Mouse (Mus musculus) forebrain, embryonic 15.5 days (tissue): ENCODE measurements around the gene Theg. TPM values are rescaled to one million over a fixed set of nuclear protein-coding genes. Genes with fewer than 3 reads are reported as not detected.

ENCODE experiments used
- ATAC-seq: fragments of 200-750 bp; cut with Nextera tagmentation; replicated peaks from 2 replicates; pipeline ENCODE4 v1.8.0; 2017; ENCODE audit warnings: mild to moderate bottlenecking, moderate TSS enrichment, moderate library complexity
- H3K27ac ChIP-seq: fragments of 300-500 bp; sonication (generic); replicated peaks from 2 replicates; pipeline ENCODE4 v1.5.1; 2015; ENCODE audit warnings: mild to moderate bottlenecking, inconsistent platforms
- H3K27me3 ChIP-seq: fragments of 300-500 bp; sonication (generic); 2 replicates; pipeline ENCODE4 v1.6.1; 2015; ENCODE audit warnings: inconsistent platforms
- H3K36me3 ChIP-seq: fragments of 300-500 bp; sonication (generic); 2 replicates; pipeline ENCODE4 v1.6.1; 2015; ENCODE audit warnings: mild to moderate bottlenecking, inconsistent platforms
- H3K4me1 ChIP-seq: fragments of 300-500 bp; sonication (generic); 2 replicates; pipeline ENCODE4 v1.6.1; 2015; ENCODE audit warnings: inconsistent platforms
- H3K4me2 ChIP-seq: fragments of 300-500 bp; sonication (generic); replicated peaks from 2 replicates; pipeline ENCODE4 v1.6.1; 2015; ENCODE audit warnings: mild to moderate bottlenecking, inconsistent platforms
- H3K4me3 ChIP-seq: fragments of 300-500 bp; sonication (generic); 2 replicates; pipeline ENCODE4 v1.5.1; 2015; ENCODE audit warnings: mild to moderate bottlenecking, inconsistent platforms
- H3K9ac ChIP-seq: fragments of 300-500 bp; sonication (generic); replicated peaks from 2 replicates; pipeline ENCODE4 v1.6.1; 2015; ENCODE audit warnings: mild to moderate bottlenecking, inconsistent platforms
- H3K9me3 ChIP-seq: fragments of 300-500 bp; sonication (generic); 2 replicates; pipeline ENCODE4 v1.6.1; 2016; ENCODE audit warnings: inconsistent platforms
- WGBS: fragments of 180-500 bp; shearing (Covaris S2); methylation state at CpG from one replicate; pipeline ENCODE4 v1.1.7; 2015; ENCODE audit warnings: mixed read lengths; 5-methylcytosine and 5-hydroxymethylcytosine counted together
- polyA plus RNA-seq: library from polyadenylated mRNA; unstranded; fragments of >200 nt; fragmentation: Nextera tagmentation; extraction: Ambion mirVana; gene quantifications from 2 replicates; pipeline ENCODE4 v1.2.1, GENCODE M21; 2015

The Theg gene
- polyA plus RNA-seq, 1 experiment from 2014 or later, result not detected

DNA sequence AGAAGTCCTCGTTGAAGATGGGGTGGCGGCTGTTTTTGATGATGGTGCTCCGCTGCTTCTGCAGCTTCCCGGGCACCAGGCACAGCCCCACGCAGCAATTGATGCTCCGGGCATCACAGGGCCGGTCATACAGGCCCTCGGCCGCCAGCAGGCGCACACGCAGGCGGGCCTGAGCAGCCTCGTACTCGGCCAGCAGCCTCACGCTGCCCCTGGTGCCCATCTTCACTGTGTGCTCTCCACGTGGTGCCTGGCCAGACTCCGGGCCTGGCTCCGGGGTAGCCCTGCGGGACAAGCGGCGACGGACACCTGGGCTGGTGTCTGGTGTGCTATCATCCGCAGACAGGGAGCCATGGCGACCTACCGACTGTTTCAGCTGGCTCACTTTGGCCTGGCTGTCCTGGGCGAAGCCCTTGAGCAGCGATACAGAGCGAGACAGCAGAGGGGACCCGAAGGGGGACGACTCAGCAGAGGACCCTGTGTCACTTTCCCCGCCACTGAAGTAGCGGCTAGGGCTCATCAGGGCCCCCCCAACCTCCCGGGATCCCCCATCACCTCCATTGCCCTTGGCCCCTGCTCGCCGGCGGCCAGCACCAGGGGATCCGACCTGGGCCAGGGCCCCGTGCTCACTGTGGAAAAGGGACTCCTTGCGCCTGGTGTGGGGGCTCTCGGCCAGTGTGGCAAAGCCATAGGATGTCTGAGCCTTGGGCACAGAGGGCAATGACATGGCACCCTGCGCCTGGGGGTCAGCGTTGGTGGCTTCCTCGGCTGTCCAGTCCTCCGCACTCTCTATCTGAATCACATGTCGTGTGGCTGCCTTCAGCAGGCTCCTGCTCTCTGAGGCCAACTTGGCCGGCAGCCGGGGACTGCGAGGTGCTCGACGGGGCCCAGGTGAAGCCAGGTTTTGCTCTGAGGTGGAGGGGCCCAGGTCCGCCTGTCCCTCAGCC lies 25.3 kb upstream of the Theg start:
- 0 out of 2 replicates have a peak, but pooled peaks have one; percentile 8 for ATAC-seq
- Histone ChIP-seq H3K27me3 (peaks cover 20% of the 10 kb centered on the region), H3K9ac (no peak overlapping the region; the same call in 1 of the 2 replicates), H3K4me3 (peak overlapping the region; percentile 55), H3K9me3 (no peaks in the 10 kb centered on the region), H3K4me2 (peak overlapping the region; percentile 22), H3K36me3 (no peaks in the 10 kb centered on the region), H3K4me1 (peaks cover 34% of the 10 kb centered on the region), H3K27ac (no peak overlapping the region)
- 9% methylated on average over 51 of the region's 51 CpGs for WGBS

DNA sequence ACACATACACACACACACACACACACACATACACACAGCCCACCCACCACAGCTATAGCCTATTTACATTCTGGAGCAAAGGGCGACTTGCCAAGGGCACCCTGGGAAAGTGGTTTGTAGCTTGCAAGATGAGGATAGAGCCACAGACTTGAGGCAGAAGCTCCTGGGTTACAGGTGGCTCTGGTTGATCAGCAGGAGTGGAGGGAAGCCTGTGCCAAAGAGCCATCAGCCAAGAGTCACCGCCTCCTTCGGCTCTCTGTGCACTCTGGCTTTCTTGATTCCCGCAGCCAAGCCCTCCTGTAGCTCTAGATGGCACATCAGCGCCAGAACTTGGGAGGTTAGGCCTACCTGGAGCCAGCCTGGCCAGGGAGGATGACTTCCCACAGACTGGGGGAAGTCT lies 24.2 kb upstream of the Theg start:
- Histone ChIP-seq H3K9ac (no peak overlapping the region), H3K9me3 (no peaks in the 10 kb centered on the region), H3K27ac (no peak overlapping the region), H3K4me1 (peaks cover 34% of the 10 kb centered on the region), H3K4me2 (no peak overlapping the region), H3K27me3 (peaks cover 20% of the 10 kb centered on the region), H3K4me3 (no peak overlapping the region), H3K36me3 (no peaks in the 10 kb centered on the region)
- 27% methylated on average over 5 of the region's 5 CpGs for WGBS
- no peak for ATAC-seq

DNA sequence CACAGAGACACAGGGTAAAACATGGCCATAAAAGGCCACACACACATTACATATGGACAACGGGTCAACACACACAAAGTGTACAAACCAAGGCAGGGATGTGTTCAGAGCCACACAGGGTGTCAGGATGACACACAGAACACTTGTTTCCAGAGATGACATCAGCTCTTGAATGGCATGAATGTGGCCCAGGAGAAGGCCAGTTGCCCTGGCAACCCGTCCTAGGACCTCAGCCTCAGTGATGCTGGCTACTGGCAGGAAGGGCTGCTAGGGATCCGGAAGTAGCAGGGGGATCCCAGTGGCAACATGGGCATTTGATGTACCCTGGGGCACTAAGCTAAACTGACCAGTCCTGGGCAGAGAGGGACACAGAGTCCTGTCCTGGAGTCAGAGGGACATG lies 22.1 kb upstream of the Theg start:
- Histone ChIP-seq H3K4me1 (peaks cover 28% of the 10 kb centered on the region), H3K27ac (no peak overlapping the region), H3K4me3 (no peak overlapping the region), H3K27me3 (peaks cover 20% of the 10 kb centered on the region), H3K4me2 (no peak overlapping the region), H3K36me3 (no peaks in the 10 kb centered on the region), H3K9ac (no peak overlapping the region), H3K9me3 (no peaks in the 10 kb centered on the region)
- 71% methylated on average over 3 of the region's 3 CpGs for WGBS
- no peak for ATAC-seq

DNA sequence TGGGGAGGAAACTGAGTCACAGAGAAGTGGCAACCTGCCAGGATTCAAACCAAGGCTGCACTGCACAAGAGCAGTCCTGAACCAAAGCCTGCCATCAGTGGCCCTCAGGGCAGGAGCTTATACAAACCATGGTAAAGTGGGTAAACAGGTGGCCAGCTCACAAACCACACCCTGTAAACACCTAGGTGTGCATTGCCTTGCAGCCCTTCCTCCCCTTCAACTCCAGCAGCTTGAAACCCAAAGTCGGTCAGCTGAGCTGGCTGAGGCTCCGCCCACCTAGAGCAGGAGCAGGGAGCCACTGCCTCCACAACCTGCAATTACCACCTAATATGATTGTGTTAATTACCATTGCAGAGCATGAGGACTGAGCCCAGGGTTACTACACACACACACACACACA lies 20.8 kb upstream of the Theg start:
- Histone ChIP-seq H3K4me1 (peaks cover 15% of the 10 kb centered on the region), H3K27ac (no peak overlapping the region), H3K27me3 (peaks cover 12% of the 10 kb centered on the region), H3K9me3 (no peaks in the 10 kb centered on the region), H3K9ac (no peak overlapping the region), H3K36me3 (no peaks in the 10 kb centered on the region), H3K4me3 (no peak overlapping the region), H3K4me2 (no peak overlapping the region)
- 43% methylated on average over 2 of the region's 2 CpGs for WGBS
- no peak for ATAC-seq

DNA sequence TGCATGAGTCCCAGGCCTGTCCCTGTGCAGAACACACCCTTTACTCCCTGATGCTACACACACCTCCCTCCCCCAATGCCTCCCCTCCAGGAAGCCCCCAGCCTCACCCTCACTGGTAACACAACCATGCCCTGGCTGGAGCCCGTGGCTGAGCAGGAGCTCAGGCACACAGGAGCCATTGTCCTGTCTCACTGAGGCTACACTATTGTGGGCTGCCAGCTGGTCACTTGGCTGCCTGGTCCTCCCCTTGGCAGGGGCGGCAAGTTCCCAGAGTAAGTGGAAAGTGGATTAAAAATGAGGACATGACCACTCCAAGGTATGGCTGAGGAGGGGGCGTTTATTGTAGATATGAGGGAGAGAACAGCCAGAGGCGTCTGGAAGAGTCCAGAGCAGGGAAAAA lies 19.4 kb upstream of the Theg start:
- H3K4me3 ChIP-seq, result no peak overlapping the region
- no peak overlapping the region for H3K9ac ChIP-seq
- no peak for ATAC-seq
- H3K4me2 ChIP-seq, result no peak overlapping the region
- no peaks in the 10 kb centered on the region for H3K27me3 ChIP-seq
- H3K27ac ChIP-seq, result no peak overlapping the region
- 0 out of 2 replicates have a peak, but pooled peaks cover 3% of the 10 kb centered on the region for H3K4me1 ChIP-seq
- no peaks in the 10 kb centered on the region for H3K36me3 ChIP-seq
- H3K9me3 ChIP-seq, result no peaks in the 10 kb centered on the region
- 52% methylated on average over 4 of the region's 4 CpGs for WGBS

DNA sequence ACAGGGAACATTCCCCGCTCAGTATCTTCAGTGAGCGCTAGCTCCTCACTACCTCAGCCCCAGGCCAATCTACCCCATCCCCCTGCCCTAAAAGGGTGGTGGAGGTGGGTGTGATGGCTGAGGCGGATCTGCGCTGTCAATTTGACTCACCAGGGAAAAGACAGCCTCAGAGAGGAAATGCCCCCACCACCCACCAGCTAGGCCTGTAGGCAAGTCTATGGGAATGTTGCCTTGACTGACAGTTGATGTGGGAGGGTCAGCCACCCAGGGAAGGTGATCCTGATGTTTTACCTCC lies 10.8 kb upstream of the Theg start:
- no peak for ATAC-seq
- Histone ChIP-seq H3K27me3 (peaks cover 9% of the 10 kb centered on the region; the same call in 1 of the 2 replicates), H3K9ac (no peak overlapping the region), H3K9me3 (no peaks in the 10 kb centered on the region), H3K27ac (no peak overlapping the region), H3K4me3 (no peak overlapping the region), H3K36me3 (no peaks in the 10 kb centered on the region), H3K4me1 (0 out of 2 replicates have a peak, but pooled peaks cover 2% of the 10 kb centered on the region), H3K4me2 (no peak overlapping the region)
- WGBS, result 87% methylated on average over 4 of the region's 4 CpGs

DNA sequence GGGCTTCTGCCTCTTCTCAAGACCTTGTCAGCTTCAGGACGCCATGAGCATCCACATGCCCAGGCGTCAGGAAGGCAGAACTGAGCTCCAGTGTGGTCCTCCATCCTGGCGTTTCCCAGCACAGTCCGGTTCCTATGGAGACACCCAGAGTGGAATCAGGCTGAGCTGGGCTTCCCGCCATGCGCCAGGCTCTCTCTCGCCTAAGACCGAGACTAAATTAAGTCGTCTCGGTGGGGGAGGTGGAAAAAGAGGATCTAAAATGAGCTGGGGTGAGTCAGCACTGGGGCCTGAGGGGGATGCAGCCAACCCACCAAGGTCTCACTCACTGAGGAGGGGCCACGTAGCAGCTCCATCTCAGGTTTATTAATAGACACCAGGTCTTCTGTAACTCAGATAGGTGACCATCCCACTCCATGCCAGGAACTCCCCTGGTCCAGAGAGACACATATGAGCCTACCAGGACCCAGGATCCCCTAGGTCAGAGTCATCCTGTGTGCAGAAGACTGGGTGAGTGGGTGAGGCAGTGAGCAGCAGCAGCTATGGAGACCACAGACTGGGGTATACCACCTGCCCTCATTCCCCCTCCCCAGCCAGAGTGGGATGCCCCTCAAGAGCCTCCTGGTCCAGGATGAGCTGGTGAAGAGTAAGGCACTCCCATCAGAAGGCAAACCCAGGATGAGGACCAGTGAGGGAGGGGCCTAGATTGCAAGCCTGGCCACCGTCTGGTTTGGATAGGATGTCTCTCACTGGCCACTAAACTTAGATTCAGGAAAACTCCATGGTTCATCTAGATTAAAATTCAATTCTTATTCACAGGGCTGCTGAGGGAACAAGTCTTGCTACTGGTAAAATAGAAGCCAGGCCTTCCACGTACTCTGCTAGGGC lies 10.2 kb upstream of the Theg start:
- 33% methylated on average over 13 of the region's 13 CpGs for WGBS
- Histone ChIP-seq H3K4me2 (no peak overlapping the region), H3K27ac (no peak overlapping the region), H3K4me1 (0 out of 2 replicates have a peak, but pooled peaks cover 2% of the 10 kb centered on the region), H3K4me3 (no peak overlapping the region), H3K9ac (no peak overlapping the region), H3K27me3 (peaks cover 9% of the 10 kb centered on the region; the same call in 1 of the 2 replicates), H3K9me3 (no peaks in the 10 kb centered on the region), H3K36me3 (no peaks in the 10 kb centered on the region)
- ATAC-seq, result no peak

DNA sequence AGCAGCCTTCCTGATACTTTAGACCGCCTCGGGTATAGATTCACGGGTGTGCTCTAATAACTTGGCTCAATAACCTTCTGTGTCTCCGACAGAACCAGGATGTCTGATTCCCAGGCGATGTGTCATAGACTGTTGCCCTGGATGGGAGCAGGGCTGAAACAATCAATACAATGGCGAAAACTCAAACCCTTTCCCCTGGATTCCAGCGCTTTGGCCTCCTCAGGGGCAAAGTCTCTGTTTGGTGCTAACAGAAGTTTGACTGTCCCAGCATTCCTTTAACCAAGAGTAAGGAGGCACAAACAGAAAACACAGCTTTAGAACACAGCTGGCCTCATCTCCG lies 8.4 kb upstream of the Theg start:
- Histone ChIP-seq H3K27me3 (peaks cover 9% of the 10 kb centered on the region; the same call in 1 of the 2 replicates), H3K4me3 (no peak overlapping the region), H3K36me3 (no peaks in the 10 kb centered on the region), H3K4me2 (no peak overlapping the region), H3K4me1 (0 out of 2 replicates have a peak, but pooled peaks cover 2% of the 10 kb centered on the region), H3K9me3 (no peaks in the 10 kb centered on the region), H3K27ac (no peak overlapping the region), H3K9ac (no peak overlapping the region)
- ATAC-seq, result peak; percentile 51; the same call in 1 of the 2 replicates
- WGBS, result 59% methylated on average over 8 of the region's 8 CpGs

DNA sequence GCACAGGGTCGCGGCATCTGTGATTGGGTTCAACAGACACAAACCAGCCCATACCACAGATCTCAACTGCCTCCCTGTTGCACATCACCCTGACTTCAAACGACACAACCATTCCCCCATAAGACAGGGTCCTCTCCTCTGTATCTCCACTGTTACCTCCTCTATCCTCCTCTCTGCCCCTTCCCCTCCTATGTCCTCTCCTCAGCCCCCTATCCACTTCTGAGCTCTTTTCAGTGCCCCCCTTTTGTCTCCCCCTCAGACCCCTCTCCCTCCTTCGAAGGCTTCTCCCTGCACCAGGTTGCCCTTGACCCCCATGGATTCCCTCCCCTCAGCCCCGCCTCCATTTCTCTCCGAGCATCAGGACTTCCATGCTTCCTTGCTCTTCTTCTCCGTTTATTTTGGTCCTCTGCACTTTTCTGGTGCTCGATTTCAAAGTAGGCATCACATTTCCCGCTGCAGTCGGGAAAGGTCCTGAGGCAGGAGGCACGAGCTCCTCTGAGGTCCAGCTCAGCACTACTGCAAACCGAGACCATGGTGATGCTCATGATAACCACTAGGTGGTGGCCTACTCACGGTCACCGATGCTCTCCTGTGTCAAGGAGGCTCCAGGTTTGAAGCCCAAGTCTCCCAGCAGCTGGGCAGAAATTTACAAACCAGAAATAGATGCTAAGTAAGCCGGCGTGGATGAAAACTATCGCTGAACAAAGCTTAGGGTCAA lies 7.9 kb upstream of the Theg start:
- peak; percentile 88 for ATAC-seq
- H3K27ac ChIP-seq, result no peak overlapping the region
- no peak overlapping the region for H3K4me3 ChIP-seq
- no peak overlapping the region for H3K9ac ChIP-seq
- no peak overlapping the region for H3K4me2 ChIP-seq
- no peaks in the 10 kb centered on the region for H3K36me3 ChIP-seq
- 0 out of 2 replicates have a peak, but pooled peaks cover 2% of the 10 kb centered on the region for H3K4me1 ChIP-seq
- H3K27me3 ChIP-seq, result peaks cover 9% of the 10 kb centered on the region; the same call in 1 of the 2 replicates
- H3K9me3 ChIP-seq, result no peaks in the 10 kb centered on the region
- 20% methylated on average over 17 of the region's 17 CpGs for WGBS

DNA sequence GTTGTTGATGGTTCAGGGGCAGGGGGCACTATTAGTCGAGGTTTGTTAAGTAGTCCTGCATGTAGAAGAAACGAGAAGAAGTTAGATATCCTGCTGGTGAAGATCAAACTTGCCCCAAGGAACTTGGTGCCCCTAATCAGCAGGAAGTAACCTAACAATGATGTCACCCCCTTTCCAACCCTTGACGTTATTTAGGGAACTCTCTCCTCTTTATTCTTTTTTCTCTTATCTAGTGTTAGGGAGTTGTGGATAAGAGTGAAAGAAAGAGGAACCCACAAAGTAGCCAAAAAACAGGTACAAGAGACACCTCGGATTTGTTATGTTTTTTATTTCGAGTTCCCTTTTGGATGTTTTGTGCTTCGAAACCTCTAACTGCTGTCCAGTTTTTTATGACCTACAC lies 7.0 kb upstream of the Theg start:
- Histone ChIP-seq H3K27ac (no peak overlapping the region), H3K36me3 (no peaks in the 10 kb centered on the region), H3K9ac (no peak overlapping the region), H3K27me3 (peaks cover 9% of the 10 kb centered on the region; the same call in 1 of the 2 replicates), H3K4me1 (0 out of 2 replicates have a peak, but pooled peaks cover 2% of the 10 kb centered on the region), H3K9me3 (no peaks in the 10 kb centered on the region), H3K4me2 (no peak overlapping the region), H3K4me3 (no peak overlapping the region)
- WGBS, result 58% methylated on average over 6 of the region's 6 CpGs
- no peak for ATAC-seq

DNA sequence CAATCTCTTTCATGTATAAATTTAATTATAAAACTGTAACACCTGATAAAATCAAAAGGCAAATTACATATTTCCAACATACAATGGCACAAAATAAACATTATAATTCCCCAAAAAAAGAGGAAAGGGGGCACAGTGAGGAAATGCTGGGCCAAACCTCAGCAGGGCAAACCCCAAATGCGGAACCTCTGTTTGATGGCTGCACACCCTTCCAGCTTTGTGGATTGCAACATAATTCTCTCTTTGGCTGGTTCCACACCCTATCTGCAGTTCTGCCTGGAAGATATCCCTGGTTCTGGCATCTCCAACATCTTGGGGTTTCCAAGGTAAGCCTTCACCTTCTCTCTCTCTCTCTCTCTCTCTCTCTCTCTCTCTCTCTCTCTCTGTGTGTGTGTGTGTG lies 3.6 kb upstream of the Theg start:
- H3K9ac ChIP-seq, result no peak overlapping the region
- peaks cover 9% of the 10 kb centered on the region; the same call in 1 of the 2 replicates for H3K27me3 ChIP-seq
- H3K4me3 ChIP-seq, result no peak overlapping the region
- H3K36me3 ChIP-seq, result no peaks in the 10 kb centered on the region
- H3K4me2 ChIP-seq, result no peak overlapping the region
- H3K4me1 ChIP-seq, result 0 out of 2 replicates have a peak, but pooled peaks cover 2% of the 10 kb centered on the region
- no peak overlapping the region for H3K27ac ChIP-seq
- H3K9me3 ChIP-seq, result no peaks in the 10 kb centered on the region
- WGBS, result 91% methylated on average over 1 of the region's 1 CpGs
- no peak for ATAC-seq
